Mouse (Mus musculus) neural tube, embryonic 13.5 days (tissue): Measurements from ENCODE around the gene Ifitm2. TPM values are rescaled to one million over a fixed set of nuclear protein-coding genes. Genes with fewer than 3 reads are reported as not detected.
"Not testable (repeated sequence)": the region's sequence is repeated elsewhere in the genome, so short reads cannot be mapped to it uniquely, and the experiment has no call there.

Experiments used
- ATAC-seq: fragments of 200-750 bp; cut with Nextera tagmentation; 2 replicates; pipeline ENCODE4 v1.8.0; 2017; ENCODE audit warnings: low read depth, mild to moderate bottlenecking, moderate TSS enrichment, moderate library complexity
- H3K27ac ChIP-seq: fragments of 300-500 bp; sonication (generic); replicated peaks from 2 replicates; pipeline ENCODE4 v1.5.1; 2015; ENCODE audit warnings: moderate library complexity, mild to moderate bottlenecking, inconsistent platforms
- H3K27me3 ChIP-seq: fragments of 300-500 bp; sonication (generic); 2 replicates; pipeline ENCODE4 v1.6.1; 2015; ENCODE audit warnings: mild to moderate bottlenecking, inconsistent platforms
- H3K36me3 ChIP-seq: fragments of 300-500 bp; sonication (generic); 2 replicates; pipeline ENCODE4 v1.6.1; 2015; ENCODE audit warnings: mild to moderate bottlenecking, inconsistent platforms
- H3K4me1 ChIP-seq: fragments of 300-500 bp; sonication (generic); replicated peaks from 2 replicates; pipeline ENCODE4 v1.6.1; 2015; ENCODE audit warnings: inconsistent platforms
- H3K4me2 ChIP-seq: fragments of 300-500 bp; sonication (generic); 2 replicates; pipeline ENCODE4 v1.6.1; 2015; ENCODE audit warnings: inconsistent platforms, mild to moderate bottlenecking, moderate library complexity
- H3K4me3 ChIP-seq: fragments of 300-500 bp; sonication (generic); 2 replicates; pipeline ENCODE4 v1.5.1; 2015; ENCODE audit warnings: mild to moderate bottlenecking, inconsistent platforms
- H3K9ac ChIP-seq: fragments of 300-500 bp; sonication (generic); 2 replicates; pipeline ENCODE4 v1.6.1; 2015; ENCODE audit warnings: moderate library complexity, mild to moderate bottlenecking, inconsistent platforms
- H3K9me3 ChIP-seq: fragments of 300-500 bp; sonication (generic); 2 replicates; pipeline ENCODE4 v1.6.1; 2016; ENCODE audit warnings: inconsistent platforms
- WGBS: fragments of 180-500 bp; shearing (Covaris S2); methylation state at CpG from one replicate; pipeline ENCODE4 v1.1.7; 2015; 5-methylcytosine and 5-hydroxymethylcytosine counted together
- polyA plus RNA-seq: library from polyadenylated mRNA; unstranded; fragments of >200 nt; fragmentation: Nextera tagmentation; extraction: Ambion mirVana; gene quantifications from 2 replicates; pipeline ENCODE4 v1.2.1, GENCODE M21; 2015

Gene Ifitm2
- polyA plus RNA-seq, 1 experiment from 2014 or later = 271 TPM

DNA sequence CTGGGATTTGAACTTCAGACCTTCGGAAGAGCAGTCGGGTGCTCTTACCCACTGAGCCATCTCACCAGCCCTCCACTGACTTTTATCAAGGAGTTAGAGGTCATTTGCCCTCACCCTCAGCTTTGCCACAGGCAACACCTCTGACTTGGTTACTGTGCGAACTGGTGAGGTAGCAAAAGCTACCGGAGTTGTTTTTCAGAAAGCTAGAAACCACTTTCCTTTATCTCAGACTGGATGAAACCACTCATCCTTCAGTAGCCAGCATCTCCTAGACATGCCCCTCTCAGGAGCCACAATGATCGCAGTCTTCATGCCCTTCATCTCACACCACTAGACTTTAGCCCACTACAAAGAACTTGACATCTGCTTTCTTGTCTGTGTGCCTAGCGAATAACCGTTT, 27.2 kb upstream of the Ifitm2 start:
- Histone ChIP-seq H3K4me2 (no peak overlapping the region), H3K9ac (no peak overlapping the region), H3K4me1 (no peaks in the 10 kb centered on the region), H3K27me3 (no peaks in the 10 kb centered on the region), H3K36me3 (no peaks in the 10 kb centered on the region), H3K9me3 (no peaks in the 10 kb centered on the region), H3K4me3 (no peak overlapping the region), H3K27ac (no peak overlapping the region)
- ATAC-seq = no peak
- WGBS = 91% methylated on average over 7 of the region's 7 CpGs

DNA sequence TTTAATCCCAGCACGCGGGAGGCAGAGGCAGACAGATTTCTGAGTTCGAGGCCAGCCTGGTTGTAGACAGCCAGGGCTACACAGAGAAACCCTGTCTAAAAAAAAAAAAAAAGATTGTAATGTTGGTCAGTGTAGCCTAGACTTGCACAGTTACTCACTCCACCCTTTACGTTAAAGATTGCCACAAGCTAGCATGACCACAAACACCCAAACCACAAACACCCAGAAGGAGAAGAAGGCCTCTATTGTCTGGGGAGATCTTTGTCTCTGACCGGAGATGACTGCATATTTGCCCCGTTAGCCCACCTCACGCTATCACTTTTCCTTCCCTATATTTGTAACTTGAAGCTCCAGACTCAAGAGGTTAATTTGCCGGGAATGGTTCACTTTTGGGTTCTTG, 25.9 kb upstream of the Ifitm2 start:
- Histone ChIP-seq H3K4me3 (no peak overlapping the region), H3K4me1 (no peaks in the 10 kb centered on the region), H3K9me3 (no peaks in the 10 kb centered on the region), H3K9ac (no peak overlapping the region), H3K4me2 (no peak overlapping the region), H3K27ac (no peak overlapping the region), H3K36me3 (no peaks in the 10 kb centered on the region), H3K27me3 (no peaks in the 10 kb centered on the region)
- no peak for ATAC-seq
- WGBS = 88% methylated on average over 8 of the region's 8 CpGs

DNA sequence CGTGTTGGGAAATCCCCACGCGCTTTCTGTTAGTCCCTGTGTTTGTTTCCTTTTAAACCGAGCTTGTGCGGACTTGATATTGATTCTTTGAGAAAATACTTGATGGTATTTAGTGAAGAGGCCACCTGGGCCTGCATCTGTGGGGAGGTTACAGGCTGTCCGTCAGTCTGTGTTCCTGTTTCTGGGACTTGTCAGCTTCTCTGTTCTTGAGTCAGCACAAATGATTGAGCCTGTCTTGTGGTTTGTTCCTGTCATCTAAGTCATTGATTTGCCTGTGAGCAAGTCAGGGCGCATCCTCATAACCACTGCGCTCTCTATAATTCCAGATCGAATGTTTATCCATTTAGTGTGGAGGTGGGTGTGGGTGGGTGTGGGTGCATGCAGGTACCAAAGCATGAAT, 20.9 kb upstream of the Ifitm2 start:
- H3K4me2 ChIP-seq, H3K9me3 ChIP-seq, H3K4me1 ChIP-seq, H3K27ac ChIP-seq, H3K27me3 ChIP-seq, H3K9ac ChIP-seq, H3K4me3 ChIP-seq, H3K36me3 ChIP-seq, ATAC-seq: not testable (repeated sequence)
- 91% methylated on average over 9 of the region's 9 CpGs for WGBS

DNA sequence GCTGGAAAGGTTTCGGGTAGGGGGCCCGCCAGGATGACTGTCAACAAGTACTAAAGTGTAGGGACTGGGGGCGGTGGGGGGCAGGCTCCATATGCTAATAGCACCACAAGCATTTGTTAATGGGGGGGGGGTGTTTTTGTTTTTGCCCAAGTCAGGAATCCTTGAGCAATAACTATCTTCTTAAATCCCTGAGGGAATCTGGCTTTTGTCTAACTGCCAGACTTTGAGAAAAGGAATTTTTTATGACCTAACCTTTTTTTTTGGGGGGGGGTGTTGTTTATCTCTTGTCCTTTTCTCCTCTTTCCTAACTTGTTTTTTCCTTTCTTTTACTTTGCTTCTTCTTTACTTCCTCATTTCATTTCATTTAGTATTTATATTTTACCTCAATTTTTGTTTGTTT, 19.7 kb upstream of the Ifitm2 start:
- WGBS = 20% methylated on average over 3 of the region's 3 CpGs
- Histone ChIP-seq H3K27me3 (peaks cover 9% of the 10 kb centered on the region), H3K9me3 (no peaks in the 10 kb centered on the region), H3K4me2 (no peak overlapping the region), H3K4me1 (peaks cover 5% of the 10 kb centered on the region), H3K27ac (no peak overlapping the region), H3K36me3 (no peaks in the 10 kb centered on the region), H3K4me3 (no peak overlapping the region), H3K9ac (no peak overlapping the region)
- no peak for ATAC-seq

DNA sequence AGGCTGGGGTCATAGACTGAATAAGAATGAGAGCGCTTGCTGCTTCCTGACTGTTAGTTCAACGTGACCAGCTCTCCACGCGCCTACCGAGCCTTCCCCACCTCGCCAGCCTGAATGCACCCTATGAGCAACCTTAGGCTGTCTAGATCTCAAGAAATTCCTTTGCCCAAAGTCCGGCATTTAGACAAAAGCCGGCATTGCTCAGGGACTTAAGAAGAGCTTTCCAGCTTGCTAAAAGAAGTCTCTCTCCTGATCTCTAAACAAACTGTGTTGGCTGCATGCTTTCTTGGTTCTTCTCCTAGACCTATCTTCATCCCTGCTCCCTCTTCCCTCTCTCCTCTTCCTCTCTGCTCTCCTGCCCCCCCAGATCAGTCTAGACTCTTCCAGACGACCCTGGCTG, 19.2 kb upstream of the Ifitm2 start:
- no peaks in the 10 kb centered on the region for H3K9me3 ChIP-seq
- H3K4me2 ChIP-seq = no peak overlapping the region
- H3K27me3 ChIP-seq = peaks cover 9% of the 10 kb centered on the region
- 16% methylated on average over 9 of the region's 9 CpGs for WGBS
- no peaks in the 10 kb centered on the region for H3K36me3 ChIP-seq
- no peak overlapping the region for H3K4me3 ChIP-seq
- ATAC-seq = no peak
- peaks cover 5% of the 10 kb centered on the region for H3K4me1 ChIP-seq
- H3K27ac ChIP-seq = no peak overlapping the region
- no peak overlapping the region for H3K9ac ChIP-seq

DNA sequence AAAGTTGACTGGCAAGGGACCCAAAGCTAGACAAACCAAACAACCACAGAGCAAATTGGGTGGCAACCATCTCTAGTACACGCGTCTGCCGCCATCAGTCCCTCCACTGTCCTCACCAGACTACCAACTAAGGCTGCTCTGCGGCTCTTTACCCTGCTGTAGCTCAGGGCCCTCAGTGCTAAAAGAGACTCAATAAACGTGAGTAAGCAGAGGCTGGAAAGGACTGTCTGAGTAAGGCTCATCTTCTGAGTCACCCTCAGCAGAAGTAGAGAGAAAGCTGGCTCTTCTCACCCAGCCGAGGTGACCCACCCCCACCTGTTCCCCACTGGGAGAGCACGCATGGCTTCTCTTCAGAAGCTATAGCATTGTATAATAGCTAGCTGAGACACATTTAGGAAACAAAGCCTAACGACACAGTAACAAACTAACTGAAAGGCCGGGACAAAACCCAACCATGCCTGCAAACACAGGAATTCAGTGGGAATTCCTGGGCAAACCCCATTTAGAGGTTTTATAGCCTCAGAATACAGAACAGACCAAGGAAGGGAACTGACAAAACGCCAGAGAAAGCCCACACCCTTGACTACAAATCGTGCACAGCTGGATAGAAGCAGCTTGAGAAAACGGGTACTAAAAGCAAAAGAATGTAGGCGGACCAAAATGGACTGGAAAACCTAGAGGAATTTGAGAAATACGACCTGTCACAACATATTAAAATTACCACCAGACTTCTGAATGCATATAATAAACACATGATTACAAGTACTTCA, 17.8 kb upstream of the Ifitm2 start:
- H3K9ac ChIP-seq = no peak overlapping the region

DNA sequence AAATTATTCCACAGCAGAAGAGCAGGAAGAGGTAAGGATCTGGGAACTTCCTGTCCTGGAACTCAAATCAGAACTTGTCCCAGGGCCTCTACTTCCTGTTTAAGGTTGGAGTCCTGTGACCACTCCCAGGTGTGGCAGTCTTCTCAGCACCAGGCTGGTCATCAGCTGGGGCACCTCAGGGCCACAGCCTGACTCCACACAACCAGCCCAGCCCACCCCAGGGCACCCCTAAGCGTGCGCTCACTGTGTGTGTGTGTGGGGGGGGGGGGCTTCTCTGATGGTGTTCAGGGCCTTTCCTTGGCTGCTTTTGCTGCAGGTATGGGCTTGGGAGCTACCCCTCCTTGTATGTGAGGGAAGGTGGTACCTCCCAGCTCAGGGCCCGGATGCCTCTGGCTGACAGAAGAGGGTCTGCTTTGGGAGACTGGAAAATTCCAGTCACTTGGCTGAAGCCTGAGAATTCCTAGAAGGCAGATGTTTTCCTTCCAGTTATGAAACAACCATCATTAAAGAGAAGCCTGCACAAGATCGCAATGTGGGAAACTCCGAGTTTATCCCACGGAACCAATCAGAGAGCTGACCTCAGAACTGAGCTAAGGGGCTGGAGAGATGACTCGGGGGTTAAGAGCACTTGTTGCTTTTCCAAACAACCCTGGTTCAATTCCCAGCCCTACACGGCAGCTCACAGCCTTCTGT, 15.8 kb upstream of the Ifitm2 start:
- H3K4me1 ChIP-seq = peaks cover 10% of the 10 kb centered on the region
- WGBS = 87% methylated on average over 8 of the region's 8 CpGs
- no peaks in the 10 kb centered on the region for H3K36me3 ChIP-seq
- H3K9me3 ChIP-seq = no peaks in the 10 kb centered on the region
- no peak overlapping the region for H3K27ac ChIP-seq
- H3K27me3 ChIP-seq = peaks cover 18% of the 10 kb centered on the region
- no peak overlapping the region for H3K9ac ChIP-seq
- no peak overlapping the region for H3K4me3 ChIP-seq
- no peak overlapping the region for H3K4me2 ChIP-seq
- no peak for ATAC-seq

More for the DNA sequence above, 17.8 kb upstream of the Ifitm2 start:
- Histone ChIP-seq H3K4me2 (no peak overlapping the region), H3K36me3 (no peaks in the 10 kb centered on the region), H3K9me3 (no peaks in the 10 kb centered on the region), H3K27me3 (peaks cover 13% of the 10 kb centered on the region), H3K27ac (no peak overlapping the region), H3K4me3 (no peak overlapping the region), H3K4me1 (peaks cover 5% of the 10 kb centered on the region)
- WGBS = 10% methylated on average over 14 of the region's 14 CpGs
- no peak for ATAC-seq

DNA sequence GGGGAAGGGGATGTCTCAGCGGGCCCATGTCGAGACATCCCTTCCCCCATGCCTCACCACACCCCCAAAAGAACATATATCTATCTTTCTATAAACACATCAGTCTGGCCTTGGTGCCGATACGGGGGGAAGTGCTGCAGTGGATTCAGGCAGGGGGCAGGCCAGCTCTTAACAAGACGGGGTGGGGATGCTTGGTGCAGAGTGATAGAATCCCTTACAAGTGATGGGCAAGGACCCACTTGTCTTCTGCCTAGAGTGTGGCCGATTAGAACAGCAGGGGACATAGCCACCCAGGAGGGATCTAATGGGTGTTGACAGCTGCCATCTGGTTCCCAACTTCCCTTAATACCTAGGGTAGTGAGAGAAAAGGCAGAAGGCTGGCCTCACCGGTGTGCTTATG, 15.1 kb upstream of the Ifitm2 start:
- 48% methylated on average over 7 of the region's 7 CpGs for WGBS
- peaks cover 18% of the 10 kb centered on the region for H3K27me3 ChIP-seq
- no peak overlapping the region for H3K27ac ChIP-seq
- no peak for ATAC-seq
- H3K4me2 ChIP-seq = no peak overlapping the region
- H3K4me1 ChIP-seq = peaks cover 10% of the 10 kb centered on the region
- H3K4me3 ChIP-seq = no peak overlapping the region
- H3K9me3 ChIP-seq = no peaks in the 10 kb centered on the region
- no peak overlapping the region for H3K9ac ChIP-seq
- no peaks in the 10 kb centered on the region for H3K36me3 ChIP-seq

DNA sequence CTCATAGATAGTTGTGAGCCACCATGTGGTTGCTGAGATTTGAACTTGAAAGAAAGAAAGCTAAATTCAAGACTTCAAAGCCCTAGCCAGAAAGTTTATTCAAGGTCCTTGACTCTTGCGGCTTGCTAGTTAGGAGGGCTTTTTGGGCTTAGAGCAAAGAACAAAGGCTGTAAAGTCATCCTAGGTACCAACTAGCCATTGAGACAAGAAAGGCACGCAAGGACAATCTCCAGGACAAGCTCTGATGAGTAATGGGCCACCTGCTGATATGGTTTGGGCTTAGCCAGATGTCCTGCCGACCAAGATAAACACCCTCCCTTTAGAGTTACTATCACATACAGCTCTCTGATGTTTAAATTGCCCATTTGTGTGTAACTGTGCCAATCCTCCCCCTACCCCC, 12.9 kb upstream of the Ifitm2 start:
- not testable (repeated sequence) for H3K36me3 ChIP-seq, H3K27me3 ChIP-seq, ATAC-seq, H3K4me1 ChIP-seq, H3K27ac ChIP-seq, H3K4me3 ChIP-seq, H3K4me2 ChIP-seq, H3K9me3 ChIP-seq, H3K9ac ChIP-seq
- WGBS = 18% methylated on average over 3 of the region's 3 CpGs

DNA sequence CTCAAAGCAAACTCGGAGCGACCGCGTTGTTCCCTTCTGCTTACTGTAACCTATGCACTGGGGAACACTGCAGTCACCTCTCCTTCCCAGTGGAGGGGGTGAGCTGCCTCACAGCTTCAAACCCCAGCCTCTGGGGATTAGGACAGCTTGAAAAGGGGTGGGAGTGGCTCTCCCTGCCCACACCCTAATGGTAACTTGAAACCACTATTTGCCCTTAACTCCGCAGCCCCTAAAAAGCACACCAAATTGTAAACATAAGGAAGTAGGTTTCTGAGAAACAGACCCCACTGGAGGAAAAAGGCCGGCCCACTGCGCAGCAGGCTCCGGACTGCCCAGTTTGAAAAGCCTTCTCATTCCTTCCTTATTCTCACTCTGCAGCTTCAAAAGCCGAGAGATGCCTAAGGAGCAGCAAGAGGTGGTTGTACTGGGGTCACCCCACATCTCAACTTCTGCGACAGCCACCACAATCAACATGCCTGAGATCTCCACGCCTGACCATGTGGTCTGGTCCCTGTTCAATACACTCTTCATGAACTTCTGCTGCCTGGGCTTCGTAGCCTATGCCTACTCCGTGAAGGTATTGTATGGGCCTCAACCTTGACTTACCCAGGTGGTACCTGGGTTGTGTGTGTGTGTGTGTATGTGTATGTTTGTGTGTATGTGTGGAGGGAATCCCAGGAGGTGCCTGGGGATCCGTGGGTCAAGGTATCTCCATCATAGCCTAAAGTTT, 12.2 kb upstream of the Ifitm2 start:
- peaks cover 5% of the 10 kb centered on the region; the same call in 1 of the 2 replicates for H3K4me1 ChIP-seq
- H3K4me3 ChIP-seq = no peak overlapping the region
- no peak overlapping the region for H3K27ac ChIP-seq
- ATAC-seq = no peak
- WGBS = 8% methylated on average over 14 of the region's 14 CpGs
- H3K4me2 ChIP-seq = no peak overlapping the region
- no peak overlapping the region for H3K9ac ChIP-seq
- H3K36me3 ChIP-seq = no peaks in the 10 kb centered on the region
- no peaks in the 10 kb centered on the region for H3K9me3 ChIP-seq
- H3K27me3 ChIP-seq = peaks cover 8% of the 10 kb centered on the region; the same call in 1 of the 2 replicates

DNA sequence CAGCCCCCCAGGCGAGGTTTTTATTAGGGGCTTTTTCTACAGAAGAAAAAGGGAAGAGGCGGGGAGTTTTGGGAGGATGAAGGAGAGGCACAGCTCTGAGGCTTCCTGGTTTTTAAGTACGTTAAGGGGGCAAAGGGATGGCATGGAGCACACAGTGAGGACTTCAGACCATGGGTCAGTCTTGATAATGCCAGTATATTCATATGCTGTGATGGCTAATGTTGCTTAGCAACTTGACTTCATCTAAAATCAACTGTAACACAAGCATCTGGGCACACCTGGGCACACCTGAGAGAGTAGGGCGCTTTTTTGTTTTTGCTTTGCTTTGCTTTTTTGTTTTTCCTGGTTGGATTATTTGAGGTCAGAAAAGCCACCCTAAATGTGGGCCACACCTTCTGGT, 11.1 kb upstream of the Ifitm2 start, which contains the start of gene Ifitm1:
Gene Ifitm1, plus strand, starts transcription at position 301 of the 400 bp plus-strand sequence.
- H3K4me2 ChIP-seq = no peak within 1 kb of the TSS
- 78% methylated on average over 4 of the region's 4 CpGs for WGBS
- H3K4me1 ChIP-seq = peaks cover 5% of the 10 kb centered on the region; the same call in 1 of the 2 replicates
- H3K36me3 ChIP-seq = no peaks in the 10 kb centered on the region
- no peak within 1 kb of the TSS for H3K9ac ChIP-seq
- no peaks in the 10 kb centered on the region for H3K9me3 ChIP-seq
- H3K27ac ChIP-seq = no peak within 1 kb of the TSS
- H3K27me3 ChIP-seq = peaks cover 8% of the 10 kb centered on the region; the same call in 1 of the 2 replicates
- no peak for ATAC-seq
- no peak within 1 kb of the TSS for H3K4me3 ChIP-seq

DNA sequence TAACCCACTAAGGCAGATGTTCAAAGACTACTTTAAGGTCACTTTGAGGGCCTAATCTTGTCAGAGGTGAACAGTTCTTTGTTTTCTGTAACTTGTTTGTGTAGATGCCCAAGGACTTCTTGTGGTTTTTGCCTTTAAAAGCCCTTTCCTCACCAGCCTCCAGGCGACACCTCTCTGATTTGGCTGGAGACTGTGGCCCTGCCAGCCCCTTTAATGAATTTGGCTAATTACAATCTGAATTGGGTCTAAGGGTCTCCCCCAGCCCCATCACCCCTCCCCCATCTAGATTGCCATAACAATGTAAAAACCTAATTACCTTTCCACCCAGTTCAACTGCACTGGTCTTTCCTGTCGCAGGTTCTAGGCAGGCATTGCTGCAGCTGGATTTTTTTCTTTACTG, 6.9 kb upstream of the Ifitm2 start:
- Histone ChIP-seq H3K4me3 (no peak overlapping the region), H3K27ac (no peak overlapping the region), H3K9me3 (no peaks in the 10 kb centered on the region), H3K36me3 (no peaks in the 10 kb centered on the region), H3K4me1 (peaks cover 15% of the 10 kb centered on the region), H3K4me2 (no peak overlapping the region), H3K27me3 (peaks cover 1% of the 10 kb centered on the region; the same call in 1 of the 2 replicates), H3K9ac (no peak overlapping the region)
- WGBS = 41% methylated on average over 2 of the region's 2 CpGs
- no peak for ATAC-seq
